Mouse (Mus musculus): ENCODE measurements around the gene Olfr1153. TPM values are rescaled to one million over a fixed set of nuclear protein-coding genes. Genes with fewer than 3 reads are reported as not detected.

Olfr1153 gene
- polyA plus RNA-seq (2014; fragmentation: Nextera tagmentation; extraction: Ambion mirVana) = not detected in 2 replicates

GRCm38 (mm10) chr2:87894662-87895061 lies at the start of gene Olfr1153:
TSS of gene Olfr1153 (plus strand) at chr2:87894962.
- Histone ChIP-seq H3K9me3 (ENCODE audit: control insufficient read depth, low read length) (no peaks in the 10 kb centered on the region), H3K4me2 (replicated peaks; ENCODE audit: low read depth, low read length) (no peak within 1 kb of the TSS), H3K4me1 (replicated peaks; ENCODE audit: control insufficient read depth, insufficient read depth, low read length) (no peaks in the 10 kb centered on the region), H3K36me3 (ENCODE audit: control insufficient read depth, insufficient read depth, low read length) (no peaks in the 10 kb centered on the region), H3K27me3 (ENCODE audit: control insufficient read depth, insufficient read depth, low read length) (no peaks in the 10 kb centered on the region), H3K4me3 (ENCODE audit: low read depth, low read length) (no peak within 1 kb of the TSS), H3K9ac (ENCODE audit: low read depth, low read length) (no peak within 1 kb of the TSS), H3K27ac (ENCODE audit: low read depth, low read length) (no peak within 1 kb of the TSS)
- DNase-seq (ENCODE audit: low spot score) = no peak
- no peak for ATAC-seq (ENCODE audit: low FRiP score)
- 87% methylated on average over 1 of the region's 1 CpGs for WGBS

GRCm38 (mm10) chr2:87855562-87855961 lies 39.2 kb upstream of the Olfr1153 start, which contains the start of gene Olfr1151:
TSS of gene Olfr1151 (plus strand) at chr2:87855862.
- Histone ChIP-seq H3K36me3 (ENCODE audit: control insufficient read depth, insufficient read depth, low read length) (no peaks in the 10 kb centered on the region), H3K4me1 (replicated peaks; ENCODE audit: control insufficient read depth, insufficient read depth, low read length) (no peaks in the 10 kb centered on the region), H3K4me3 (ENCODE audit: low read depth, low read length) (no peak within 1 kb of the TSS), H3K9ac (ENCODE audit: low read depth, low read length) (no peak within 1 kb of the TSS), H3K9me3 (ENCODE audit: control insufficient read depth, low read length) (no peaks in the 10 kb centered on the region), H3K4me2 (replicated peaks; ENCODE audit: low read depth, low read length) (no peak within 1 kb of the TSS), H3K27me3 (ENCODE audit: control insufficient read depth, insufficient read depth, low read length) (no peaks in the 10 kb centered on the region), H3K27ac (ENCODE audit: low read depth, low read length) (no peak within 1 kb of the TSS)
- 97% methylated on average over 1 of the region's 1 CpGs for WGBS
- no peak for ATAC-seq (ENCODE audit: low FRiP score)
- no peak for DNase-seq (ENCODE audit: low spot score)

GRCm38 (mm10) chr2:87866192-87866591 lies 28.6 kb upstream of the Olfr1153 start, which contains the start of gene Olfr1152:
TSS of gene Olfr1152 (plus strand) at chr2:87866492.
- DNase-seq (ENCODE audit: low spot score) = no peak
- Histone ChIP-seq H3K4me3 (ENCODE audit: low read depth, low read length) (no peak within 1 kb of the TSS), H3K4me1 (replicated peaks; ENCODE audit: control insufficient read depth, insufficient read depth, low read length) (no peaks in the 10 kb centered on the region), H3K9me3 (ENCODE audit: control insufficient read depth, low read length) (no peaks in the 10 kb centered on the region), H3K36me3 (ENCODE audit: control insufficient read depth, insufficient read depth, low read length) (no peaks in the 10 kb centered on the region), H3K27ac (ENCODE audit: low read depth, low read length) (no peak within 1 kb of the TSS), H3K9ac (ENCODE audit: low read depth, low read length) (no peak within 1 kb of the TSS), H3K27me3 (ENCODE audit: control insufficient read depth, insufficient read depth, low read length) (no peaks in the 10 kb centered on the region), H3K4me2 (replicated peaks; ENCODE audit: low read depth, low read length) (no peak within 1 kb of the TSS)
- no peak for ATAC-seq (ENCODE audit: low FRiP score)

GRCm38 (mm10) chr2:87905066-87905465 lies 10.3 kb downstream of the Olfr1153 start, which contains the start of gene Olfr1154:
TSS of gene Olfr1154 (minus strand) at chr2:87905166.
- Histone ChIP-seq H3K9ac (ENCODE audit: low read depth, low read length) (no peak within 1 kb of the TSS), H3K27ac (ENCODE audit: low read depth, low read length) (no peak within 1 kb of the TSS), H3K4me1 (replicated peaks; ENCODE audit: control insufficient read depth, insufficient read depth, low read length) (no peaks in the 10 kb centered on the region), H3K4me3 (ENCODE audit: low read depth, low read length) (no peak within 1 kb of the TSS), H3K27me3 (ENCODE audit: control insufficient read depth, insufficient read depth, low read length) (no peaks in the 10 kb centered on the region), H3K9me3 (ENCODE audit: control insufficient read depth, low read length) (no peaks in the 10 kb centered on the region), H3K4me2 (replicated peaks; ENCODE audit: low read depth, low read length) (no peak within 1 kb of the TSS), H3K36me3 (ENCODE audit: control insufficient read depth, insufficient read depth, low read length) (no peaks in the 10 kb centered on the region)
- WGBS = 92% methylated on average over 1 of the region's 1 CpGs
- DNase-seq (ENCODE audit: low spot score) (no peak), ATAC-seq (ENCODE audit: low FRiP score) (no peak)

GRCm38 (mm10) chr2:87945037-87945436 lies 50.3 kb downstream of the Olfr1153 start, which contains the start of gene Olfr1155:
TSS of gene Olfr1155 (minus strand) at chr2:87945137.
- DNase-seq (ENCODE audit: low spot score) = no peak
- H3K9me3 ChIP-seq (ENCODE audit: control insufficient read depth, low read length) = no peaks in the 10 kb centered on the region
- no peak within 1 kb of the TSS for H3K27ac ChIP-seq (ENCODE audit: low read depth, low read length)
- no peaks in the 10 kb centered on the region for H3K36me3 ChIP-seq (ENCODE audit: control insufficient read depth, insufficient read depth, low read length)
- H3K4me1 ChIP-seq (replicated peaks; ENCODE audit: control insufficient read depth, insufficient read depth, low read length) = no peaks in the 10 kb centered on the region
- H3K4me3 ChIP-seq (ENCODE audit: low read depth, low read length) = no peak within 1 kb of the TSS
- 90% methylated on average over 1 of the region's 1 CpGs for WGBS
- no peak within 1 kb of the TSS for H3K9ac ChIP-seq (ENCODE audit: low read depth, low read length)
- no peaks in the 10 kb centered on the region for H3K27me3 ChIP-seq (ENCODE audit: control insufficient read depth, insufficient read depth, low read length)
- no peak for ATAC-seq (ENCODE audit: low FRiP score)
- H3K4me2 ChIP-seq (replicated peaks; ENCODE audit: low read depth, low read length) = no peak within 1 kb of the TSS

Other genes starting within 250 kb of the Olfr1153 start
- not detected in 2 replicates for gene Olfr1133, start 247.6 kb upstream of the Olfr1153 start, polyA plus RNA-seq (2014; fragmentation: Nextera tagmentation; extraction: Ambion mirVana)
- gene Olfr1134, start 236.5 kb upstream of the Olfr1153 start, polyA plus RNA-seq (2014; fragmentation: Nextera tagmentation; extraction: Ambion mirVana) = not detected in 2 replicates
- gene Olfr1135, start 221.3 kb upstream of the Olfr1153 start, polyA plus RNA-seq (2014; fragmentation: Nextera tagmentation; extraction: Ambion mirVana) = not detected in 2 replicates
- gene Olfr1136, start 201.0 kb upstream of the Olfr1153 start, polyA plus RNA-seq (2014; fragmentation: Nextera tagmentation; extraction: Ambion mirVana) = not detected in 2 replicates
- not detected in 2 replicates for gene Olfr1137, start 181.8 kb upstream of the Olfr1153 start, polyA plus RNA-seq (2014; fragmentation: Nextera tagmentation; extraction: Ambion mirVana)
- gene Olfr1138, start 155.0 kb upstream of the Olfr1153 start, polyA plus RNA-seq (2014; fragmentation: Nextera tagmentation; extraction: Ambion mirVana) = not detected in 2 replicates
- gene Olfr1140, start 151.2 kb upstream of the Olfr1153 start, polyA plus RNA-seq (2014; fragmentation: Nextera tagmentation; extraction: Ambion mirVana) = not detected in 2 replicates
- not detected in 2 replicates for gene Olfr1141, start 141.0 kb upstream of the Olfr1153 start, polyA plus RNA-seq (2014; fragmentation: Nextera tagmentation; extraction: Ambion mirVana)
- not detected in 2 replicates for gene Olfr152, start 115.5 kb upstream of the Olfr1153 start, polyA plus RNA-seq (2014; fragmentation: Nextera tagmentation; extraction: Ambion mirVana)
- not detected in 2 replicates for gene Olfr1143, start 94.4 kb upstream of the Olfr1153 start, polyA plus RNA-seq (2014; fragmentation: Nextera tagmentation; extraction: Ambion mirVana)
- gene Olfr1145, start 85.1 kb upstream of the Olfr1153 start, polyA plus RNA-seq (2014; fragmentation: Nextera tagmentation; extraction: Ambion mirVana) = not detected in 2 replicates
- gene Olfr1148, start 64.4 kb upstream of the Olfr1153 start, polyA plus RNA-seq (2014; fragmentation: Nextera tagmentation; extraction: Ambion mirVana) = not detected in 2 replicates
- gene Olfr1150-ps1, start 51.0 kb upstream of the Olfr1153 start, polyA plus RNA-seq (2014; fragmentation: Nextera tagmentation; extraction: Ambion mirVana) = not detected in 2 replicates
- not detected in 2 replicates for gene Olfr1151, start 39.1 kb upstream of the Olfr1153 start, polyA plus RNA-seq (2014; fragmentation: Nextera tagmentation; extraction: Ambion mirVana)
- gene Olfr1152, start 28.5 kb upstream of the Olfr1153 start, polyA plus RNA-seq (2014; fragmentation: Nextera tagmentation; extraction: Ambion mirVana) = 0.03 TPM in 2 replicates
- not detected in 2 replicates for gene Olfr1154, start 10.2 kb downstream of the Olfr1153 start, polyA plus RNA-seq (2014; fragmentation: Nextera tagmentation; extraction: Ambion mirVana)
- gene Olfr1155, start 50.2 kb downstream of the Olfr1153 start, polyA plus RNA-seq (2014; fragmentation: Nextera tagmentation; extraction: Ambion mirVana) = not detected in 2 replicates
- not detected in 2 replicates for gene Olfr1156, start 58.1 kb downstream of the Olfr1153 start, polyA plus RNA-seq (2014; fragmentation: Nextera tagmentation; extraction: Ambion mirVana)
- gene Olfr1157, start 73.3 kb downstream of the Olfr1153 start, polyA plus RNA-seq (2014; fragmentation: Nextera tagmentation; extraction: Ambion mirVana) = not detected in 2 replicates
- not detected in 2 replicates for gene Olfr74, start 79.7 kb downstream of the Olfr1153 start, polyA plus RNA-seq (2014; fragmentation: Nextera tagmentation; extraction: Ambion mirVana)
- not detected in 2 replicates for gene Olfr1158, start 95.2 kb downstream of the Olfr1153 start, polyA plus RNA-seq (2014; fragmentation: Nextera tagmentation; extraction: Ambion mirVana)
- gene Olfr1160, start 113.3 kb downstream of the Olfr1153 start, polyA plus RNA-seq (2014; fragmentation: Nextera tagmentation; extraction: Ambion mirVana) = not detected in 2 replicates
- not detected in 2 replicates for gene Olfr1161, start 127.8 kb downstream of the Olfr1153 start, polyA plus RNA-seq (2014; fragmentation: Nextera tagmentation; extraction: Ambion mirVana)
- not detected in 2 replicates for gene Olfr73, start 142.7 kb downstream of the Olfr1153 start, polyA plus RNA-seq (2014; fragmentation: Nextera tagmentation; extraction: Ambion mirVana)
- not detected in 2 replicates for gene Olfr1162, start 156.2 kb downstream of the Olfr1153 start, polyA plus RNA-seq (2014; fragmentation: Nextera tagmentation; extraction: Ambion mirVana)
- not detected in 2 replicates for gene Olfr1163, start 176.9 kb downstream of the Olfr1153 start, polyA plus RNA-seq (2014; fragmentation: Nextera tagmentation; extraction: Ambion mirVana)
- gene Olfr1164, start 199.0 kb downstream of the Olfr1153 start, polyA plus RNA-seq (2014; fragmentation: Nextera tagmentation; extraction: Ambion mirVana) = not detected in 2 replicates
- gene Olfr1166, start 233.3 kb downstream of the Olfr1153 start, polyA plus RNA-seq (2014; fragmentation: Nextera tagmentation; extraction: Ambion mirVana) = not detected in 2 replicates

Data from hindbrain, embryonic 11.5 days (tissue).